Comparison of ENCODE assay signal across 9 mouse cellular contexts in genomic region chr2:131546745-131547408, GRCm38 (mm10). TPM values are rescaled to one million over a fixed set of nuclear protein-coding genes. Genes with fewer than 3 reads are reported as not detected.
A peak's percentile ranks its signal among the peaks of the same experiment; 100 is the strongest.
DNase-seq lines count a peak whose midpoint lies in the region; ATAC-seq and TF ChIP-seq lines count a peak whose summit lies in the region.
"Had no signal": no experiment of that assay in that cellular context is flagged by ENCODE, and none has a peak within 500 bp of the region (broad histone marks: within the 10 kb centered on the region; RNA-seq: fewer than 3 reads in every experiment).

No protein-coding gene starts in this region.

- TF ChIP-seq EP300 in heart, postnatal 0 days (IDR thresholded peaks at IDR 0.05; ENCODE audit: low read depth), result no peak

- peaks cover 38% of the 10 kb centered on the region for H3K27me3 ChIP-seq in heart, postnatal 0 days (ENCODE audit: control insufficient read depth, insufficient read depth, low read length)
- H3K27me3 ChIP-seq in E14TG2a.4 (ENCODE audit: insufficient read depth, low read length), result peaks cover 76% of the 10 kb centered on the region
- H3K27me3 ChIP-seq in embryonic facial prominence, embryonic 14.5 days (replicated peaks; ENCODE audit: control insufficient read depth, insufficient read depth, low read length), result peaks cover 40% of the 10 kb centered on the region
- H3K27me3 ChIP-seq in limb, embryonic 12.5 days, result peaks cover 75% of the 10 kb centered on the region

- peaks cover 6% of the 10 kb centered on the region; the same call in 1 of the 2 replicates for H3K4me1 ChIP-seq in heart, postnatal 0 days (ENCODE audit: control insufficient read depth, insufficient read depth)
- peaks cover 26% of the 10 kb centered on the region for H3K4me1 ChIP-seq in E14TG2a.4 (replicated peaks; ENCODE audit: low read depth, low read length)
- H3K4me1 ChIP-seq in embryonic facial prominence, embryonic 14.5 days (ENCODE audit: control insufficient read depth, insufficient read depth, low read length), result peaks cover 5% of the 10 kb centered on the region
- peaks cover 14% of the 10 kb centered on the region for H3K4me1 ChIP-seq in limb, embryonic 12.5 days (replicated peaks)

- no peak for DNase-seq in heart, postnatal 0 days (ENCODE audit: low spot score)
- no peak for DNase-seq in heart, postnatal 4 days
- DNase-seq in embryonic facial prominence, embryonic 14.5 days (ENCODE audit: low spot score), result peak; percentile 81
- DNase-seq in cerebellum, adult 18-20 months, result no peak
- DNase-seq in left cerebral cortex, postnatal 4 days, result no peak

- no peak overlapping the region for H3K27ac ChIP-seq in heart, postnatal 0 days (ENCODE audit: low read depth)
- H3K27ac ChIP-seq in embryonic facial prominence, embryonic 14.5 days (replicated peaks; ENCODE audit: low read depth, low read length), result no peak overlapping the region
- no peak overlapping the region for H3K27ac ChIP-seq in limb, embryonic 12.5 days

- H3K4me3 ChIP-seq in heart, postnatal 0 days (ENCODE audit: low read depth, low read length), result 0 out of 2 replicates have a peak overlapping the region, but pooled peaks have one; percentile 47
- H3K4me3 ChIP-seq in E14TG2a.4 (replicated peaks; ENCODE audit: low read length), result peak overlapping the region; percentile 79; the same call in 1 of the 2 replicates
- H3K4me3 ChIP-seq in embryonic facial prominence, embryonic 14.5 days (ENCODE audit: low read depth, low read length), result peak overlapping the region; percentile 41
- peak overlapping the region; percentile 50; the same call in 1 of the 2 replicates for H3K4me3 ChIP-seq in limb, embryonic 12.5 days (replicated peaks)

- H3K4me2 ChIP-seq in heart, postnatal 0 days (ENCODE audit: low read depth, low read length), result peak overlapping the region; percentile 74; the same call in 1 of the 2 replicates
- peak overlapping the region; percentile 75 for H3K4me2 ChIP-seq in embryonic facial prominence, embryonic 14.5 days (ENCODE audit: low read depth, low read length)
- H3K4me2 ChIP-seq in limb, embryonic 12.5 days, result peak overlapping the region; percentile 86

- intact Hi-C loops in left cerebral cortex, postnatal 4 days (cut with DNase I), result loop anchor here (5.0 to 10.0 kb wide), 2 partner anchors 265 to 398 kb away; no protein-coding TSS in a partner anchor

- no peaks in the 10 kb centered on the region for H3K36me3 ChIP-seq in heart, postnatal 0 days (replicated peaks; ENCODE audit: control insufficient read depth, insufficient read depth, low read length)
- no peaks in the 10 kb centered on the region for H3K36me3 ChIP-seq in E14TG2a.4 (ENCODE audit: insufficient read depth, low read length)
- no peaks in the 10 kb centered on the region for H3K36me3 ChIP-seq in embryonic facial prominence, embryonic 14.5 days (ENCODE audit: control insufficient read depth, insufficient read depth, low read length)
- H3K36me3 ChIP-seq in limb, embryonic 12.5 days, result no peaks in the 10 kb centered on the region
- H3K36me3 ChIP-seq: G1E had no signal

- no peak for ATAC-seq in heart, postnatal 0 days (ENCODE audit: insufficient read depth, low read depth)
- ATAC-seq in embryonic facial prominence, embryonic 14.5 days (ENCODE audit: low read depth), result peak; percentile 70
- no peak for ATAC-seq in limb, embryonic 12.5 days (ENCODE audit: insufficient number of reproducible peaks, insufficient read depth, low FRiP score, low TSS enrichment, low read depth)
- ATAC-seq in erythroblast, adult 5-6 weeks (replicated peaks; ENCODE audit: low FRiP score, poor library complexity, severe bottlenecking), result no peak

- TF ChIP-seq CTCF in heart, postnatal 0 days (IDR thresholded peaks at IDR 0.05; ENCODE audit: low read depth), result no peak
- TF ChIP-seq CTCF in E14TG2a.4 (conservative IDR thresholded peaks at IDR 0.05; ENCODE audit: low read length), result no peak

- WGBS in heart, postnatal 0 days, result 39% methylated on average over 19 of the region's 19 CpGs
- WGBS in embryonic facial prominence, embryonic 14.5 days, result 10% methylated on average over 19 of the region's 19 CpGs
- 10% methylated on average over 19 of the region's 19 CpGs for WGBS in limb, embryonic 12.5 days

- H3K9ac ChIP-seq in heart, postnatal 0 days (replicated peaks; ENCODE audit: low read depth, low read length), result no peak overlapping the region
- no peak overlapping the region for H3K9ac ChIP-seq in embryonic facial prominence, embryonic 14.5 days (ENCODE audit: low read depth, low read length)
- no peak overlapping the region for H3K9ac ChIP-seq in limb, embryonic 12.5 days (replicated peaks)

- no peaks in the 10 kb centered on the region for H3K9me3 ChIP-seq in heart, postnatal 0 days (replicated peaks; ENCODE audit: control insufficient read depth, low read length)
- H3K9me3 ChIP-seq in E14TG2a.4 (ENCODE audit: low read length), result no peaks in the 10 kb centered on the region
- no peaks in the 10 kb centered on the region for H3K9me3 ChIP-seq in embryonic facial prominence, embryonic 14.5 days (ENCODE audit: control insufficient read depth, low read length)
- H3K9me3 ChIP-seq in limb, embryonic 12.5 days, result no peaks in the 10 kb centered on the region
- H3K9me3 ChIP-seq: G1E had no signal

RNA-seq across cellular contexts. Expression of gene Adra1d, which starts 15.2 kb away (rescaled TPM):
- 1.9 and 6.7 TPM in 2 replicates for total RNA-seq in heart, postnatal 0 days (2014; rRNA removed; ENCODE audit: low replicate concordance)
- polyA plus RNA-seq in heart, postnatal 0 days (2015; fragmentation: Nextera tagmentation; extraction: Ambion mirVana), result 0.52 and 0.70 TPM in 2 replicates
- 1 to 10 TPM; 2.8 to 3.8 TPM for total RNA-seq in heart, postnatal 4 days (2021)
- 1.6 TPM in 2 replicates for polyA plus RNA-seq in embryonic facial prominence, embryonic 14.5 days (2014; fragmentation: Nextera tagmentation; extraction: Ambion mirVana)
- polyA plus RNA-seq in limb, embryonic 12.5 days (2016; fragmentation: Nextera tagmentation; extraction: Ambion mirVana), result 0.18 TPM in 1 of 2 replicates, not detected in the other
- total RNA-seq in left cerebral cortex, postnatal 4 days (2021), result 1 to 10 TPM; 2.6 to 4.5 TPM
- total RNA-seq in erythroblast, adult 5-6 weeks (2015; ENCODE audit: low replicate concordance), result not detected in 2 replicates
- not detected in 2 replicates for total RNA-seq in erythroblast, adult 5-6 weeks (2017; ENCODE audit: low replicate concordance)
- total RNA-seq: G1E had no signal
- polyA plus RNA-seq: G1E had no signal

RNA-seq across cellular contexts. Expression of gene Smox, which starts 55.6 kb away (rescaled TPM):
- 30.2 and 31.4 TPM in 2 replicates for total RNA-seq in heart, postnatal 0 days (2014; rRNA removed; ENCODE audit: low replicate concordance)
- polyA plus RNA-seq in heart, postnatal 0 days (2015; fragmentation: Nextera tagmentation; extraction: Ambion mirVana), result 32.4 and 32.7 TPM in 2 replicates
- 10 to 100 TPM; 33.7 to 35.2 TPM for total RNA-seq in heart, postnatal 4 days (2021)
- 28.9 and 33.2 TPM in 2 replicates for polyA plus RNA-seq in embryonic facial prominence, embryonic 14.5 days (2014; fragmentation: Nextera tagmentation; extraction: Ambion mirVana)
- 85.5 and 96.5 TPM in 2 replicates for polyA plus RNA-seq in limb, embryonic 12.5 days (2016; fragmentation: Nextera tagmentation; extraction: Ambion mirVana)
- total RNA-seq in left cerebral cortex, postnatal 4 days (2021), result 10 to 100 TPM; 48.4 to 52.8 TPM
- 250 and 267 TPM in 2 replicates for total RNA-seq in erythroblast, adult 5-6 weeks (2015; ENCODE audit: low replicate concordance)
- total RNA-seq in erythroblast, adult 5-6 weeks (2017; ENCODE audit: low replicate concordance), result 332 and 572 TPM in 2 replicates
